Mouse (Mus musculus): ENCODE measurements at regions not wholly inside any gene's neighbourhood (a gene's known extent, or its start where the extent isn't known, plus 50 kb on each side); places are given as distances from the start of the nearest gene placed in this dataset.
A peak's percentile ranks its signal among the peaks of the same experiment; 100 is the strongest.

- H3K9ac ChIP-seq (ENCODE audit: control insufficient read depth, low read depth, low read length, poor library complexity, severe bottlenecking) = no peak overlapping the region
- no peak overlapping the region for H3K4me3 ChIP-seq (ENCODE audit: control insufficient read depth in 1 of 2, insufficient read depth in 1 of 2, low read depth in 2 of 2, low read length in 2 of 2)
- H3K4me1 ChIP-seq (ENCODE audit: control insufficient read depth in 1 of 2, insufficient read depth in 2 of 2, low read length in 2 of 2) = no peaks in the 10 kb centered on the region
- TF ChIP-seq GATA1 (IDR thresholded peaks at IDR 0.05; ENCODE audit: low read depth, low read length) = no peak
- no peak for TF ChIP-seq POLR2A (IDR thresholded peaks at IDR 0.05; ENCODE audit: control insufficient read depth in 1 of 2, insufficient read depth in 1 of 2, low read depth in 1 of 2, low read length in 2 of 2, poor library complexity in 1 of 2)
- no peaks in the 10 kb centered on the region for H3K36me3 ChIP-seq (ENCODE audit: control insufficient read depth in 1 of 2, insufficient read depth in 2 of 2, low read length in 2 of 2)
- H3K9me3 ChIP-seq (replicated peaks; ENCODE audit: insufficient read depth, low read length) = no peaks in the 10 kb centered on the region
- DNase-seq (ENCODE audit: low read depth, low spot score) = peak; percentile 48
- no peak overlapping the region for H3K27ac ChIP-seq (ENCODE audit: control insufficient read depth, low read depth, low read length)
- H3K27me3 ChIP-seq (ENCODE audit: control insufficient read depth in 1 of 2, insufficient read depth in 2 of 2, low read length in 2 of 2) = no peaks in the 10 kb centered on the region
- H3K79me2 ChIP-seq (ENCODE audit: control insufficient read depth, insufficient read depth, low read length, poor library complexity) = no peaks in the 10 kb centered on the region
These were observed 95.9 kb upstream of the Foxb1 start for GRCm38 (mm10) chr9:69856621-69857020.

- H3K27me3 ChIP-seq (ENCODE audit: control insufficient read depth in 1 of 2, insufficient read depth in 2 of 2, low read length in 2 of 2) = no peaks in the 10 kb centered on the region
- no peak for DNase-seq (ENCODE audit: low read depth, low spot score)
- H3K9ac ChIP-seq (ENCODE audit: control insufficient read depth, low read depth, low read length, poor library complexity, severe bottlenecking) = no peak overlapping the region
- no peaks in the 10 kb centered on the region for H3K9me3 ChIP-seq (replicated peaks; ENCODE audit: insufficient read depth, low read length)
- no peaks in the 10 kb centered on the region for H3K79me2 ChIP-seq (ENCODE audit: control insufficient read depth, insufficient read depth, low read length, poor library complexity)
- H3K27ac ChIP-seq (ENCODE audit: control insufficient read depth, low read depth, low read length) = no peak overlapping the region
- H3K4me3 ChIP-seq (ENCODE audit: control insufficient read depth in 1 of 2, insufficient read depth in 1 of 2, low read depth in 2 of 2, low read length in 2 of 2) = no peak overlapping the region
- H3K4me1 ChIP-seq (ENCODE audit: control insufficient read depth in 1 of 2, insufficient read depth in 2 of 2, low read length in 2 of 2) = no peaks in the 10 kb centered on the region
- no peaks in the 10 kb centered on the region for H3K36me3 ChIP-seq (ENCODE audit: control insufficient read depth in 1 of 2, insufficient read depth in 2 of 2, low read length in 2 of 2)
- TF ChIP-seq JUND (IDR thresholded peaks at IDR 0.05; ENCODE audit: low read depth, low read length) (no peak), ZKSCAN1 (IDR thresholded peaks at IDR 0.05; ENCODE audit: low read depth, low read length) (no peak), TAL1 (IDR thresholded peaks at IDR 0.05; ENCODE audit: low read length) (no peak), ZMIZ1 (IDR thresholded peaks at IDR 0.05; ENCODE audit: low read depth, low read length) (no peak), KAT2A (conservative IDR thresholded peaks at IDR 0.05; ENCODE audit: low read depth, low read length) (no peak), BHLHE40 (IDR thresholded peaks at IDR 0.05; ENCODE audit: borderline replicate concordance, low read depth, low read length) (no peak), CHD2 (IDR thresholded peaks at IDR 0.05; ENCODE audit: low read length) (no peak)
These were observed 97.9 kb upstream of the Foxb1 start for GRCm38 (mm10) chr9:69858619-69859018.

- Histone ChIP-seq H3K79me2 (ENCODE audit: control insufficient read depth, insufficient read depth, low read length, poor library complexity) (no peaks in the 10 kb centered on the region), H3K27ac (ENCODE audit: control insufficient read depth, low read depth, low read length) (no peak overlapping the region), H3K4me1 (ENCODE audit: control insufficient read depth in 1 of 2, insufficient read depth in 2 of 2, low read length in 2 of 2) (no peaks in the 10 kb centered on the region), H3K9ac (ENCODE audit: control insufficient read depth, low read depth, low read length, poor library complexity, severe bottlenecking) (no peak overlapping the region), H3K4me3 (ENCODE audit: control insufficient read depth in 1 of 2, insufficient read depth in 1 of 2, low read depth in 2 of 2, low read length in 2 of 2) (no peak overlapping the region), H3K9me3 (replicated peaks; ENCODE audit: insufficient read depth, low read length) (no peaks in the 10 kb centered on the region; the same call in 1 of the 2 replicates), H3K27me3 (ENCODE audit: control insufficient read depth in 1 of 2, insufficient read depth in 2 of 2, low read length in 2 of 2) (no peaks in the 10 kb centered on the region), H3K36me3 (ENCODE audit: control insufficient read depth in 1 of 2, insufficient read depth in 2 of 2, low read length in 2 of 2) (no peaks in the 10 kb centered on the region)
- TF ChIP-seq CTCF (IDR thresholded peaks at IDR 0.05 in 2 of 3, conservative IDR thresholded peaks at IDR 0.05 in 1 of 3; ENCODE audit: control insufficient read depth in 1 of 3, insufficient read depth in 1 of 3, low read depth in 2 of 3, low read length in 3 of 3, poor library complexity in 1 of 3, severe bottlenecking in 1 of 3) = peak in 2 of 3 experiments; percentile 13 to 17; a peak in 2 of 6 replicates
- no peak for TF ChIP-seq MXI1 (IDR thresholded peaks at IDR 0.05; ENCODE audit: low read depth, low read length)
- TF ChIP-seq USF2 (IDR thresholded peaks at IDR 0.05; ENCODE audit: borderline replicate concordance in 1 of 2, insufficient read depth in 1 of 2, low read depth in 1 of 2, low read length in 2 of 2) = no peak
- DNase-seq (ENCODE audit: low read depth, low spot score) = no peak
These were observed 109.4 kb upstream of the Foxb1 start for GRCm38 (mm10) chr9:69870182-69870581.

All from MEL (cell line).